Mouse (Mus musculus): ENCODE results near the gene Evi5l. TPM values are rescaled to one million over a fixed set of nuclear protein-coding genes. Genes with fewer than 3 reads are reported as not detected.
"Not testable (repeated sequence)": the region's sequence is repeated elsewhere in the genome, so short reads cannot be mapped to it uniquely, and the experiment has no call there.

Evi5l gene
- polyA plus RNA-seq, 1 experiment from 2014 or later, result 28.1 TPM

DNA sequence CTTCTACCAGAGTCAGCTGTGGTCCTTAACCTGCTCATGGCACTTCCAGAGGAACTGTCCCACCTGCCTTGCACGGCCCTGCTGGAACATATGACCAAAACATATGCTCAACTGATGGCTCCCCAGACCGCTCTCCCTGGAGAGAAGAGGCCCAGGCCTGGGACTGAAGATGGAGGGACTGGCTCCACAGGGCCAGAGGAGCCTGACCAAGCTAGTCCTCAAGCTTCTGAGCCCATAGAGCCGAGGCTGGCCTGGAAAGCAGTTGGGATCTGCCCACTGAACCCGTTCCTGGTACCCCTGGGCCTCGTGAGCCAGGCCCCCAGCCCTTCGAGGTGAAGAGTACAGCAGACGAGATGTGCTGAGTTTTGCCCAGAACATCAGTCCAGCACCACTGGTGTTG is 89.1 kb downstream of the Evi5l start:
- not testable (repeated sequence) for DNase-seq (ENCODE audit: low spot score); H3K27ac ChIP-seq (ENCODE audit: low read depth, low read length); H3K9me3 ChIP-seq (ENCODE audit: control insufficient read depth, low read length); ATAC-seq (ENCODE audit: low FRiP score); H3K9ac ChIP-seq (ENCODE audit: low read depth, low read length); H3K4me3 ChIP-seq (ENCODE audit: low read depth, low read length); H3K4me2 ChIP-seq (replicated peaks; ENCODE audit: low read depth, low read length); H3K36me3 ChIP-seq (ENCODE audit: control insufficient read depth, insufficient read depth, low read length); H3K27me3 ChIP-seq (ENCODE audit: control insufficient read depth, insufficient read depth, low read length)
- peaks cover 16% of the 10 kb centered on the region for H3K4me1 ChIP-seq (replicated peaks; ENCODE audit: control insufficient read depth, insufficient read depth, low read length)
- 88% methylated on average over 7 of the region's 7 CpGs for WGBS

DNA sequence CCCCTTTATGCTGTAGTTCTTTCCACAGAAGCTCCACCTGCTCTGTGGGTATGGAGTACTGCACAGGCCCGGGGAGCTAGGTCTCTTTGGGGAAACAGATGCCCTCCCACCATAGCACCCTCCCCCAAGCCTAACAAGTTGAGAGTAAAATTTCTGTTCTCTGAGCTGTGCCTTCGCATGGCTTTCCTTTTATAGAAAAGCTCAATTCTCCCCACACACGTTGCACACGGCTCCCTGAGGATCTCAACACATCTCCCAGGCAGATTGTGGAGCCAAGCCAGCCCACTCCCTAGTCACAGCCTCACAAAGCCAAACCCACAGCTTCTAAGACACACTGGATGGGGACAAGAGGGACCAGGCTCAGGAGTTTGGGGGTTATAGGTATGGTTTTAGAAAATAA is 90.5 kb downstream of the Evi5l start:
- no peak overlapping the region for H3K4me3 ChIP-seq (ENCODE audit: low read depth, low read length)

DNA sequence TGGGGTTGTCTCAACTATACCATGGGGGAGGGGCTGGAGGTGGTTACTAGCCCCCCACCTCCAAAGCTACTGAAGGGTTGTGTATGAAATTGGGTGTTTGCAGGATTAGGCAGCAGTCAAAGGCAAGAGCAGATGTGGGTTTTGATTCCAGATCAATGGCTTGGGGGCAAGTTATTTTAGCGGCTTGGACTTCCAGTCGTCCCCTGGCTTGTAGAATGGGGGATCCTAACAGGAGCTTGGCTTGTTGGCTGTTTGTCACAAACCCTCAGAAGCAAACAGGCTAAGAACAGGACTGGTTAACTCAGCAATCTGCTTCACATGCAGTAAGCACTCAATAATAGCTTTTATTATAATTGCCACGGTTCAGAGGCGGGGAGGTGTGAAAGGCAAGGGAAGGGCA is 91.0 kb downstream of the Evi5l start:
- WGBS, result 87% methylated on average over 4 of the region's 4 CpGs
- no peak overlapping the region for H3K27ac ChIP-seq (ENCODE audit: low read depth, low read length)
- H3K4me3 ChIP-seq (ENCODE audit: low read depth, low read length), result no peak overlapping the region
- H3K4me2 ChIP-seq (replicated peaks; ENCODE audit: low read depth, low read length), result peak overlapping the region; percentile 80; the same call in 1 of the 2 replicates
- DNase-seq (ENCODE audit: low spot score) (no peak), ATAC-seq (ENCODE audit: low FRiP score) (no peak)
- peaks cover 8% of the 10 kb centered on the region; the same call in 1 of the 2 replicates for H3K36me3 ChIP-seq (ENCODE audit: control insufficient read depth, insufficient read depth, low read length)
- peaks cover 16% of the 10 kb centered on the region for H3K4me1 ChIP-seq (replicated peaks; ENCODE audit: control insufficient read depth, insufficient read depth, low read length)
- H3K9me3 ChIP-seq (ENCODE audit: control insufficient read depth, low read length), result no peaks in the 10 kb centered on the region
- peak overlapping the region; percentile 11; the same call in 1 of the 2 replicates for H3K9ac ChIP-seq (ENCODE audit: low read depth, low read length)
- H3K27me3 ChIP-seq (ENCODE audit: control insufficient read depth, insufficient read depth, low read length), result no peaks in the 10 kb centered on the region

More for the DNA sequence above, 90.5 kb downstream of the Evi5l start:
- no peak for DNase-seq (ENCODE audit: low spot score)
- no peak overlapping the region for H3K9ac ChIP-seq (ENCODE audit: low read depth, low read length)
- H3K4me2 ChIP-seq (replicated peaks; ENCODE audit: low read depth, low read length), result peak overlapping the region; percentile 80
- no peak overlapping the region for H3K27ac ChIP-seq (ENCODE audit: low read depth, low read length)
- peaks cover 8% of the 10 kb centered on the region; the same call in 1 of the 2 replicates for H3K36me3 ChIP-seq (ENCODE audit: control insufficient read depth, insufficient read depth, low read length)
- H3K9me3 ChIP-seq (ENCODE audit: control insufficient read depth, low read length), result no peaks in the 10 kb centered on the region
- no peaks in the 10 kb centered on the region for H3K27me3 ChIP-seq (ENCODE audit: control insufficient read depth, insufficient read depth, low read length)
- H3K4me1 ChIP-seq (replicated peaks; ENCODE audit: control insufficient read depth, insufficient read depth, low read length), result peaks cover 16% of the 10 kb centered on the region
- 76% methylated on average over 4 of the region's 4 CpGs for WGBS
- ATAC-seq (ENCODE audit: low FRiP score), result no peak

DNA sequence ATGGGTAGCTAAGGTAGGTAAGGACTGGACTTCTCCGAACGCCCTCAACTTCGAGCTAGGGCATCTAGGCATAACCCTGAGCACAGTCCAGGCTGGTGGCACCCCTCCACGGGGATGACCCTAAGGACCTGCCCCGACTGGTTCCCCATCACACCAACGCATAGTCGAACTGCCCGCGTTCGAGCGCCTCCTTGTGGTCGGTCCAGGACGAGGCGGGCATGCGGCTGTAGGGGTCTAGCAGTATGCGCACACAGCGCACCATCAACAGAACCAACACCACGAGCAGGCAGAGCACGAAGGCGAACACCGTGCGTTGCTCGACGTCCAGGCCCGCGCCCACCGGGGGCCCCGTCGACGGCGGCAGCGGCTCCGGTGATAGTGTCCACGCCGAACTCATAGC is 91.9 kb downstream of the Evi5l start:
- peaks cover 8% of the 10 kb centered on the region; the same call in 1 of the 2 replicates for H3K36me3 ChIP-seq (ENCODE audit: control insufficient read depth, insufficient read depth, low read length)
- peaks cover 16% of the 10 kb centered on the region for H3K4me1 ChIP-seq (replicated peaks; ENCODE audit: control insufficient read depth, insufficient read depth, low read length)
- H3K27ac ChIP-seq (ENCODE audit: low read depth, low read length), result peak overlapping the region; percentile 96
- ATAC-seq (ENCODE audit: low FRiP score), result peak; percentile 72
- H3K4me2 ChIP-seq (replicated peaks; ENCODE audit: low read depth, low read length), result peak overlapping the region; percentile 80
- H3K9me3 ChIP-seq (ENCODE audit: control insufficient read depth, low read length), result no peaks in the 10 kb centered on the region
- H3K27me3 ChIP-seq (ENCODE audit: control insufficient read depth, insufficient read depth, low read length), result no peaks in the 10 kb centered on the region
- H3K4me3 ChIP-seq (ENCODE audit: low read depth, low read length), result peak overlapping the region; percentile 93
- peak overlapping the region; percentile 95 for H3K9ac ChIP-seq (ENCODE audit: low read depth, low read length)
- DNase-seq (ENCODE audit: low spot score), result peak; percentile 92
- WGBS, result 2% methylated on average over 34 of the region's 35 CpGs

DNA sequence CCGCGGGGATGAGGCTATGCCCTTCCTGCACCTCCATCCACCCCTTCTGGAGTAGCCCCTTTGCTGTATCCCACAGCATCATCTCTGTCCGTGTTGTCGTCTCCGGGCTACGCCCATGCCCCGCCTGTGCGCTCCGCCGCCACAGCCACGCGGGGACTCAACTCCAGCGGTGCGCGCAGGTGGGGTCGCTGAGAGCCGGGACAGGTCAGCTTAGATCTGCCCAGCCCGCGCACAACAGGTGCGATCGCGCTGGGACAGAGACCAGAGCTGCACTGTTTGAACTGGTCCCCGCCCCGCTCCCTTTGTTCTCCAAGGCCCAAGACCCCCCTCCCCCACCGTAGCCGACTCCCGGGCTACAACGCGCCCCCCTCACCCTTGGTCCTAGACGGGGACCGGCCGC is 92.3 kb downstream of the Evi5l start:
- no peak for DNase-seq (ENCODE audit: low spot score)
- Histone ChIP-seq H3K36me3 (ENCODE audit: control insufficient read depth, insufficient read depth, low read length) (peaks cover 8% of the 10 kb centered on the region; the same call in 1 of the 2 replicates), H3K4me2 (replicated peaks; ENCODE audit: low read depth, low read length) (peak overlapping the region; percentile 80), H3K27me3 (ENCODE audit: control insufficient read depth, insufficient read depth, low read length) (no peaks in the 10 kb centered on the region), H3K27ac (ENCODE audit: low read depth, low read length) (peak overlapping the region; percentile 96), H3K9ac (ENCODE audit: low read depth, low read length) (peak overlapping the region; percentile 95), H3K4me3 (ENCODE audit: low read depth, low read length) (peak overlapping the region; percentile 93), H3K9me3 (ENCODE audit: control insufficient read depth, low read length) (no peaks in the 10 kb centered on the region), H3K4me1 (replicated peaks; ENCODE audit: control insufficient read depth, insufficient read depth, low read length) (peaks cover 13% of the 10 kb centered on the region)
- under 1% methylated on average over 27 of the region's 32 CpGs for WGBS
- peak; percentile 86 for ATAC-seq (ENCODE audit: low FRiP score)

DNA sequence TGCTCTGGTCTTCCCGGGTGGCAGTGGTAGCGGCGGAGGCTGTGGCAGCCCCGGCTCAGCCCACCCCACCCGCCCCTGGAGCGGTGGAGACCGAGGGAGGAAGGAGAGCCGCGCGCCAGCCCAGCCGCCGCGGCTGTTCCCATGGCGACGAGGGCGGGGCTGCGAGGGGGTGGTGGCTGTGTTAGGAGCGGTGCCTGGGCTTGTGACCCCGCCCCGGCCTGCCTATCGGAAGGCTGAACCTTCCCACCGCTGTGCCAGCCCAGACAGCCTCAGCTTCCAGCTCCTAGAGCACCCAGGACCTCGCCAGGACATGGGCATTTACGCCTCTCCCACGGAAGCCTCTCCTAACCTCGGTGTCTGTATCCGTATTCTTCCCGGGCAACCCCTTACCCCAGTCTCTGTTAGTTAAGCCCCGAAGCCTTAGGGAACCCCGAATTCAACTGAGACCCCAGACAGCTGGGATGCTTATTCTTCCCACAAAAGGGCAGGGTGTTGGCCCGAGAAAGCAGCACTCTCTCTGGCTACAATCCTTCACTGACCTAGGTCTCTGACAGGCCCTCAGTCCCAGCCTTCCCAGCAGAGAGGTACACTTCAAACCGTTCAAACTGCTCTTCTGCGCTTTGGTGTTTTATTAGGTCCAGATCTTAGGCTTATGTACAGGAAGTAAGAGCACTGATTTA is 92.9 kb downstream of the Evi5l start, which contains the start of gene Ctxn1:
TSS of gene Ctxn1 (minus strand) at position 150 of the 680 bp plus-strand sequence.
- Histone ChIP-seq H3K36me3 (ENCODE audit: control insufficient read depth, insufficient read depth, low read length) (peaks cover 8% of the 10 kb centered on the region; the same call in 1 of the 2 replicates), H3K4me3 (ENCODE audit: low read depth, low read length) (peak within 1 kb of the TSS; percentile 93), H3K27me3 (ENCODE audit: control insufficient read depth, insufficient read depth, low read length) (no peaks in the 10 kb centered on the region), H3K27ac (ENCODE audit: low read depth, low read length) (peak within 1 kb of the TSS; percentile 96), H3K4me2 (replicated peaks; ENCODE audit: low read depth, low read length) (peak within 1 kb of the TSS; percentile 80), H3K9ac (ENCODE audit: low read depth, low read length) (peak within 1 kb of the TSS; percentile 95), H3K9me3 (ENCODE audit: control insufficient read depth, low read length) (no peaks in the 10 kb centered on the region), H3K4me1 (replicated peaks; ENCODE audit: control insufficient read depth, insufficient read depth, low read length) (peaks cover 7% of the 10 kb centered on the region)
- DNase-seq (ENCODE audit: low spot score) (peak; percentile 97), ATAC-seq (ENCODE audit: low FRiP score) (peak; percentile 94)
- WGBS, result 8% methylated on average over 24 of the region's 33 CpGs

DNA sequence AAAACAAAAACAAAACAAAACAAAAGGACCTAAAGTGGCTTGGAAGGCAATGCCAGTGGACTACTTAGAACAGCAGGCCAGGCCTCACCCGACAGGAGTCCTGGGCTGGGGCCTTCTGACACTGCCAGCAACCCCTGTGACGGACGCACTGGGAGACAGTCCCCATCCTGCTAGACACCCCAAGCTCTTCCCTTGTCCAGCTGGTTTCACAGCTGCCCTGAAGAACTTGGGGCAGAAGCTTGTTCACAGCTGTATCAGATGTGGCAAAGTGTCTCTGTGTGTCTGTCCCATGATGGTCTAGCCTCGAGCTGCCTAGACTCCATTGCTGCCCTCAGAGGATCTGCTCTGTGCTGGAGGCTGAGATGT is 93.4 kb downstream of the Evi5l start:
- Histone ChIP-seq H3K9me3 (ENCODE audit: control insufficient read depth, low read length) (no peaks in the 10 kb centered on the region), H3K27me3 (ENCODE audit: control insufficient read depth, insufficient read depth, low read length) (no peaks in the 10 kb centered on the region), H3K4me3 (ENCODE audit: low read depth, low read length) (no peak overlapping the region), H3K36me3 (ENCODE audit: control insufficient read depth, insufficient read depth, low read length) (peaks cover 8% of the 10 kb centered on the region; the same call in 1 of the 2 replicates), H3K27ac (ENCODE audit: low read depth, low read length) (peak overlapping the region; percentile 96), H3K4me2 (replicated peaks; ENCODE audit: low read depth, low read length) (peak overlapping the region; percentile 80; the same call in 1 of the 2 replicates), H3K4me1 (replicated peaks; ENCODE audit: control insufficient read depth, insufficient read depth, low read length) (peaks cover 7% of the 10 kb centered on the region), H3K9ac (ENCODE audit: low read depth, low read length) (no peak overlapping the region)
- ATAC-seq (ENCODE audit: low FRiP score) (no peak), DNase-seq (ENCODE audit: low spot score) (no peak)
- 80% methylated on average over 4 of the region's 4 CpGs for WGBS

Measured in hindbrain, embryonic 11.5 days (tissue).